Mouse (Mus musculus): ENCODE measurements around the gene Tcf7l2.

- TF ChIP-seq POLR2A (IDR thresholded peaks at IDR 0.05; ENCODE audit: low read depth, low read length): no peak
- TF ChIP-seq CTCF (IDR thresholded peaks at IDR 0.05; ENCODE audit: extremely low read depth, insufficient read length, insufficient replicate concordance, low read depth, low read length): peak; percentile 30; the same call in 1 of the 2 replicates
These were observed 171.2 kb downstream of the Tcf7l2 start for GRCm38 (mm10) chr19:55912813-55913212.
